Mouse (Mus musculus) megakaryocyte progenitor cell, adult 5-6 weeks (primary cell): ENCODE measurements around the gene Aebp1. TPM values are rescaled to one million over a fixed set of nuclear protein-coding genes. Genes with fewer than 3 reads are reported as not detected.

Source experiments
- ATAC-seq: replicated peaks from 2 replicates; pipeline ENCODE4 v1.8.0; 2016; ENCODE audit warnings: mild to moderate bottlenecking, moderate TSS enrichment, inconsistent platforms; ENCODE audit not compliant: poor library complexity
- total RNA-seq, 2 experiments: library from RNA; stranded (forward) in 1 of 2; stranded (reverse) in 1 of 2; fragments of 157-497, 149-512 nt in 1 of 2; fragments of 200-1000 nt in 1 of 2; gene quantifications; 2 replicates each; pipeline versions ENCODE4 v1.2.3 to v1.2.4; 2015 to 2017

Aebp1 gene
- total RNA-seq, 2 experiments from 2014 or later, result not detected

- no peak for ATAC-seq
Observed at GRCm38 (mm10) chr11:5918111-5918510, 56.4 kb downstream of the Aebp1 start.

- no peak for ATAC-seq
Observed at GRCm38 (mm10) chr11:5919606-5920005, 57.9 kb downstream of the Aebp1 start.

- ATAC-seq, result peak; percentile 86
Observed at GRCm38 (mm10) chr11:5920323-5920960, 58.7 kb downstream of the Aebp1 start.

Other genes with a start within 250 kb of the Aebp1 start
- gene Mrps24, start 146.3 kb upstream of the Aebp1 start, total RNA-seq (2015), result 85.7 and 101 TPM in 2 replicates
- gene Mrps24, start 146.3 kb upstream of the Aebp1 start, total RNA-seq (2017), result 42.5 and 58.5 TPM in 2 replicates
- 4.1 and 4.5 TPM in 2 replicates for gene Urgcp, start 99.6 kb upstream of the Aebp1 start, total RNA-seq (2015)
- 7.0 and 7.1 TPM in 2 replicates for gene Urgcp, start 99.6 kb upstream of the Aebp1 start, total RNA-seq (2017)
- gene Dbnl, start 73.5 kb upstream of the Aebp1 start, total RNA-seq (2015), result 43.9 and 44.5 TPM in 2 replicates
- 85.9 and 92.9 TPM in 2 replicates for gene Dbnl, start 73.5 kb upstream of the Aebp1 start, total RNA-seq (2017)
- not detected in 2 replicates for gene Pgam2, start 58.2 kb upstream of the Aebp1 start, total RNA-seq (2015)
- gene Pgam2, start 58.2 kb upstream of the Aebp1 start, total RNA-seq (2017), result not detected in 2 replicates
- gene Polm, start 23.9 kb upstream of the Aebp1 start, total RNA-seq (2015), result 2.1 and 3.3 TPM in 2 replicates
- gene Polm, start 23.9 kb upstream of the Aebp1 start, total RNA-seq (2017), result 1.3 and 1.4 TPM in 2 replicates
- 63.9 and 65.8 TPM in 2 replicates for gene Pold2, start 16.3 kb downstream of the Aebp1 start, total RNA-seq (2015)
- gene Pold2, start 16.3 kb downstream of the Aebp1 start, total RNA-seq (2017), result 48.4 and 52.0 TPM in 2 replicates
- not detected in 2 replicates for gene Myl7, start 36.8 kb downstream of the Aebp1 start, total RNA-seq (2015)
- gene Myl7, start 36.8 kb downstream of the Aebp1 start, total RNA-seq (2017), result not detected in 2 replicates
- not detected in 2 replicates for gene Gck, start 88.1 kb downstream of the Aebp1 start, total RNA-seq (2015)
- not detected in 2 replicates for gene Gck, start 88.1 kb downstream of the Aebp1 start, total RNA-seq (2017)
- gene Ykt6, start 93.7 kb downstream of the Aebp1 start, total RNA-seq (2015), result 17.4 and 18.2 TPM in 2 replicates
- gene Ykt6, start 93.7 kb downstream of the Aebp1 start, total RNA-seq (2017), result 44.4 and 48.7 TPM in 2 replicates
- gene Camk2b, start 204.4 kb downstream of the Aebp1 start, total RNA-seq (2015), result 1.2 and 1.8 TPM in 2 replicates
- gene Camk2b, start 204.4 kb downstream of the Aebp1 start, total RNA-seq (2017), result 0.83 and 1.7 TPM in 2 replicates